Mouse (Mus musculus): ENCODE measurements around the gene Galnt18.

Galnt18 gene

DNA sequence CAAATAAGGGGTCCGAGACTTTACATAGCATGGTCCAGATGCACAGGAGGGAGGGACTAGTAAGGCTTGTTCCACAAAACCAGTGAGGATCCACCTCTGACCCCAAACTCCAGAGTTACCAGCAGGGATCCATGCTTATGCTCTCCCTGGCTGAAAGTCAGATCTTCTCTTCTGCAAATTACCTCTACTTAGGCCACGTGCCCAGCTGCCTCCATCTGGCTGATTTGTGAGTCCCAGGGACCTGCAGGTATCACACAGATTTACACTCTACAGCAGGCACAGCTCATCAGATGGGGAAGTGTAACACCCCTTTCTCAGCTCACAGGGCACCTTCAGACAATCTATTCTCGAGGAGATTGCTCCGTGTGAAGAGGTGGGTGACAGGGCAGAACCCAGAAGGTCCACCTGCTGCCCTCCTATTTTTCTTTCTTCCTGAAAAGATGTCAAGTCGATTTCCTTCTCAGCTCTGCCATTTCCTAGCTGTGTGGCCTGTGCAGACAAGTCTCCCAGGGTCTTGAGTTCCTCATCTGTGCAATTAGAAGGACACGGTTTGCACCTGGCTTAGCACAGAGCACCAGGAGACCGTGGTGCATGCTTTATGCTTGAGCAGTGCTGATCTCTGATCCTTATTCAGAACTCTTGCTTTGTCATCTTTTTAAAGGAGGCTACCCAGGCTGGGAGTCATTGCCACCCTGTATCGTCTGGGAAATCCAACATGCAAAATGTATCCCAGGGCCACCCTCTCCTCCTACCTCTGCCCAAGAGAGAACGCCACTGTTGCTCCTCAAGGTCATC lies 216.3 kb downstream of the Galnt18 start:
- DNase-seq (ENCODE audit: low spot score): no peak

DNA sequence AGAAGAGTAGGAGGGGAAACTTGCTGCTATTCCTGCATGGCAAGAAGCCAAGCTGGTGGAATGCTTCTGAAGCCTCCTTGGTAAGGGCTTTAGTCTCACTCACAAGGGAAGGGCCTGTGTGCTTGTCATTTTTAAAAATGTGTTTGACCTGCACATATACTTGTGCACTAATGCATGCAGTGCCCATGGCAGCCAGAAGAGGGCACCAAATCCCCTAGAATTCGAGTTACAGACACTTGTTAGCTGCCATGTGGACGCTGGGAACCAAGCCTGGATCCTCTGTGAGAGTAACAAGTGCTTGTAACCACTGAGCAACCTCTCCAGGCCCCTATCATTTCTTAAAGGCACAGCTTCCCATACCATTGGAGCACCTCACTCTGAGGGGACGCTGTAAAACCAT lies 219.7 kb downstream of the Galnt18 start:
- DNase-seq (ENCODE audit: low spot score): no peak

GRCm38 (mm10) chr7:111559011-111559410 lies 220.8 kb downstream of the Galnt18 start:
- no peak for DNase-seq (ENCODE audit: low spot score)

DNA sequence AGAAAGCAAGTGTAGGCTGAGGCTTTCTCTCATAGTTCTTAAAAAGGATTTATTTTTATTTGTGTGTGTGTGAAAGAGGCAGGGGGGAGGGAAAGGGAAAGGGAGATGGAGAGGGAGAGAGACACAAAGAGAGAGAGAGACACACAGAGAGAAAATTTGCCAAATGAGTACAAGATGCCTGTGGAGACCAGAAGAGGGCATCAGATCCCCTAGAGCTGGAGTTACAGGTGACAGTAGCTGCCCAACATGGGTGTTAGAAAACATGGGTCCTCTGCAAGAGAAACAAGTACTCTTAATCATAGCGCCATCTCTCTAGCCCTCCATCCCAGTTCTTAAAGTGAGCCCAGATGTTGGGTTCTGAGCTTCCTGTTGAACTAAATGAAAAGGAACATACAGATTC lies 228.8 kb downstream of the Galnt18 start:
- DNase-seq (ENCODE audit: low spot score): no peak

- DNase-seq (ENCODE audit: low spot score): no peak
Observed at GRCm38 (mm10) chr7:111547069-111547468, 232.7 kb downstream of the Galnt18 start.

DNA sequence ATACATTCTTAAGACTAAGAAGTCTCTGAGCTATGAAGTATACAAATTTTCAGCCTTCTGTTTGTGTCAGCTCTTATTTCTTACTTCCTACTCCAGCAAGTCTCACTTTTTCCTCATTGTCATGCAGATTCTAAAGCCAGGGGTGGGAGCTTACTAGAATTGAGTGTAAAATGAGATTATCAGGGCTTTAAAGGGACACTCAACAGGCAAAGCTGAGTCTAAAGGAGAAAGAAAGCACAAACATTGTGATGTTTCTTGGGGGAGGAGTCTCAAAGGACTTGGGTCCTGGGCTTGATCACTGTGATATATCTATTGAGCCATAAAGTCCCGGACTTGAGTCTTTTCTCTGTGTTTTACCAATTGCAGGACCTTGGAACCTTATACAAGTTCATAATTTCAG lies 234.2 kb downstream of the Galnt18 start:
- DNase-seq (ENCODE audit: low spot score): no peak

DNA sequence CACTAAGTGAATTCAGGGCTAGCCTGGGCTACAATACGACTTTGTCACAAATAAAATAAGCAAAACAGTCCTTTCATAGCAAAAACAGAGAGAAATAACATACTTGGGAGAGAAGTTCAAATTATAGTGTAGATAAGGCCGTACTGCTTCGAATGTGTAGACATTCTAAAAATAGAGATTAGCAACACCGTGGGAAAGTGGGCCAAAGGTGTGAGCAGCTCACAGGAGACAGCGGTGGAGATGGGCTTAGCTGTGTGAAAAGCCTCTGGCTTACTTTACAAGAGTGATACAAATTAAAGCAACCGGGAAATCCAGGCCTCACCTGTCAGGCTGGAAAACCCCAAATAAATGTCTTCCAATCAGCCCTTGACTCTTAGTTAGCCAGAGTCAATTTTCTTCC lies 241.8 kb downstream of the Galnt18 start:
- DNase-seq (ENCODE audit: low spot score): no peak

DNA sequence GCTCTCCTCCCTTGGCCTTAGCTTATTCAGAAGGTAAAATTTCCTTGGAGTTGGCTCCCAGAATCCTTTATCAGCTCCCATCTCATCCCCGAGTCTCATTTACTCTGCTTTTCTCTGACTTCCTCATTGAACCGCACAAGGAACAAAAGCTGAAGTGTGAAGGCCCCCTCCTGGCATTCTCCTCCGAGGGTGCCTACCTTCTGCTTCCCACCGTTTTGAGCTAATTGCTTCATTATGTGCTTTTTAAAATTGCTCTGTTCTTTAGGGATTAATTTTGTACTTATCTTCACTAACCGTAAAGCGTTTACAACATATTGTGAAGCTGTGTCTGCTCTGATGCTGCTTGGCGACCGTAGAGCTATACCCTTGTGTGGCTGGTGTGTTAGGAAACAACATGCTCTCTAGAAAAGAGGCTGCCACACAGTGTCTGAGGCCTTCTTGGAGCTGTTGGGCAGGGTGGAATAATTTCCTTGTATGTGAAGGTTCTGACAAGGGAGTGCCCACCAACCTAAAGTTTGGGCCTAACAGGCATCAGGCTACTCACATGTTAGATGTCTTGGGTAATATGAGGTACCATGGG lies 244.9 kb downstream of the Galnt18 start:
- no peak for DNase-seq (ENCODE audit: low spot score)

- no peak for DNase-seq (ENCODE audit: low spot score)
Observed at GRCm38 (mm10) chr7:111528961-111529643, 250.7 kb downstream of the Galnt18 start.

- no peak for DNase-seq (ENCODE audit: low spot score)
Observed at GRCm38 (mm10) chr7:111528462-111528861, 251.3 kb downstream of the Galnt18 start.

- DNase-seq (ENCODE audit: low spot score): no peak
Observed at GRCm38 (mm10) chr7:111520881-111521280, 258.9 kb downstream of the Galnt18 start.

GRCm38 (mm10) chr7:111518581-111519242 lies 261.1 kb downstream of the Galnt18 start:
- DNase-seq (ENCODE audit: low spot score): no peak

- no peak for DNase-seq (ENCODE audit: low spot score)
Observed at GRCm38 (mm10) chr7:111516882-111517281, 262.9 kb downstream of the Galnt18 start.

GRCm38 (mm10) chr7:111515471-111515870 lies 264.3 kb downstream of the Galnt18 start:
- DNase-seq (ENCODE audit: low spot score): no peak

GRCm38 (mm10) chr7:111509167-111509854 lies 270.5 kb downstream of the Galnt18 start:
- DNase-seq (ENCODE audit: low spot score): no peak

DNA sequence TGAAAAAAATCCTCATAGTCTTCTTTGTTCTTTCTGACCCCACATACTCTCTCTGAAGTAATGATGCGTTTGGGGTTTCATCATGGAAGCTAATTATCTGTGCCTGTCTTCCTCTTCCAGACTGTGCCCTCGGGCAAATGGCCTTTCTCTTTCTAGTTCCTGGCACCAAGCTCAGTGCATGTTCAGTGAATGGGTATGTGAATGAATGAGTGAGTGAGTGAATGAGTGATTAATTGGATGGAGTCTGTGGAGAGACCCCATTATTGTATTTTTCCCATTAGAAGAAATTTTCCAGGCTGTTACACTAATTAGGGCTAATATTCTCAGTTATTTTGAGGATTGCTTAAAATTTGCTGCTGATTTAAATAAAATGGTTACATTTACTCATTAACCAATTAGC lies 279.2 kb downstream of the Galnt18 start:
- no peak for DNase-seq (ENCODE audit: low spot score)

DNA sequence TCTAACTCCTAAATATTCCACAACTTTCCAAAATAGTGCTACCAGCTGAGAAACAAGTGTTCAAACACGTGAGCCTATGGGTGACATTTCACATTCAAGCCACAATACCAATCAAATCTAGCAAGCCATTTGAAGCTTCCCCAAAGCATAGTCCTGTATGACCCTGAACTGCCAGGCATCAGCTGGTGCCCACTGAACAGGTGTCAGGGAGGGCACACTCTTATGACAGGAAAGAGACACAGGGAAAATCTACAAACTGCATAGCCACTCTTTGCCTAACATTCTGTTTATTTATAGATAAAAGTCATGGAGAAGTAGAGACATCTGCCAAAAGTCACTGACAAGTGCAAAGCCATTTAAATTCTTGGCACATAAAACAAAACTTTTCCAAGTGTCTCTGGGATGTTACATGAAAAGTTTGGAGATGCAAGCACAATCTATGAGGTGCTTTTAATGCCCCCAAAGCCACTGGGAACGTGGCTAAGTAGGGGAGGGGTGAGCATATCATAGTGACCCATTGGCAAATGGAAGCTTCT lies 280.5 kb downstream of the Galnt18 start:
- no peak for DNase-seq (ENCODE audit: low spot score)

DNA sequence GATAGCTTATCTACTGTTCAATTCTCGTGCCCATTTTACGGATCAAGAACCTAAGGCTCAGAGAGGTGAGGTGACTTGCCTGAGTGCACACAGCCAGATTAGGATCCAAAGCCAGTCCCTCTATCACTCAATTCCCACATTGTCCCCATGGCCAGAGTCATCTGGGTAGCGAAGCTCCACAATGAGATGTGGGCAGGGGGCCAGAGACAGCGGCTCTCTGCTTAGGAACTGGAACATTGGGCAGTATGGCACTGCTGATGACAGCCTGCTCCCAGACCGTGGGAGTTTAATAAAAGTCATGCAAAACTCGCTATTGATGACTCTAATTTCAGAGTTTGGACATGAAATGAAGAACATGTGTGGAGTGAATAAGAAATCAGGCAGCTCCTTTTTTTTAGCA lies 282.6 kb downstream of the Galnt18 start:
- no peak for DNase-seq (ENCODE audit: low spot score)

DNA sequence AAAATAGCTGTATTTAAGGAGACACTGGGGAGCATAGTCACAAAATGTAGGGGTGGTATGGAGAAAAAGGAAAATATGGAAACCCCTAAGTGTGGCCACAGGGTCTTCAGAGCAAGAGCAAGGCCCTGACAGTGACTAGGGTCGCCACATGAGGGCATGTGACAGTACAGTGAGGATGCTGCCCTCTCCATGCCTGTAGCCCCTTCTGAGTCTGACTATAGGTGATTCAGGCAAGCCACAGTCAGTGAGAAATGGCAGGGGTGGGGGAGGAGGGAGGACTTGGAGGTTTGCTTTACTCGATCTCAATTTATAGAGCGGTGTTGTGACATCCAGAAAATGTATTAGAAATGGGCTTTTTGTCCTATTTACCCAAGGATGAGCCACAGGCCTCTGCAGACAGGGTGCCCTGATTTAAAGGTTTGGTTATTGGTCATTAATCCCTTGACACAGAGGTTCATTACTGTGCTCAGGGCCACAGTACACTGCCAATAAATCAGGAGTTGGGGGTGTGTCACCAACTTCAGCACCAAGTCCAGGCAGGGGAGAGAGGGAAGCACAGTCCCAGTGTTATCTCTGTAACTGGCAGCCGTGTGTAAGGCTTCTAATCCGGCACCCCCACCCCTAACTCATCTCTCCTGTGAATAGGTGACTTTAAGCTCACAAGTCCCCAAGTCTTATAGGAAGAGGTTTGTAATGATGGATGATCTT lies 287.4 kb downstream of the Galnt18 start:
- DNase-seq (ENCODE audit: low spot score): no peak

- DNase-seq (ENCODE audit: low spot score): no peak
Observed at GRCm38 (mm10) chr7:111491566-111491965, 288.2 kb downstream of the Galnt18 start.

DNA sequence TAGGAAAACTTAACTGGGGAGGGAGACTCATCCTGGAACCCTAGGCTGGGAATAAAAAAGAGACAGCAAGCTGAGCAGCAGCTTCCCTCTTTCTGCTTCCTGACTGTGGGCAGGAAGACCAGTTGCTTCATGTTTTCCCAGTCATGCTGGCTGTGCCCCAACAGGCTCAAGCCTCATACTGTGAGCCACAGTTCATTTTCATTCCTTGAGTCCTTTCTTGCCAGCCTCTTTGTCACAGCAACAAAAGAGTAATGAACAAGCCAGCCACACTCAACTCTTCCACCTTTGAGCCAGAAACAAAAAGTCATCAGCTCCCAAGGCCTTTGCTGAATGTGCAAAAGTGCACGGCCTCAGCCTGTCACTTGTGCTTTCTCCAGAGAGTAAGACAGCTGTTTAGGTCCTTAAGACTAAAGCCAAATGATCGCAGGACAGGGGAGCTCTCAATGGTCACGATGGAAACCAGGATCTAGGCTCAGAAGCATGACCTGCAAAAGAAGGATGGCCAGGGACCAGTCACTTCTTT lies 292.9 kb downstream of the Galnt18 start:
- no peak for DNase-seq (ENCODE audit: low spot score)

Data from yolk sac, embryonic 10.5 days (tissue).